Mouse (Mus musculus) hindbrain, embryonic 16.5 days (tissue): ENCODE data around the gene Wdr93. TPM values are rescaled to one million over a fixed set of nuclear protein-coding genes. Genes with fewer than 3 reads are reported as not detected.

Experiments
- ATAC-seq: fragments of 200-750 bp; cut with Nextera tagmentation; 2 replicates; pipeline ENCODE4 v1.8.0; 2017; ENCODE audit warnings: moderate TSS enrichment, moderate library complexity
- H3K27ac ChIP-seq: fragments of 300-500 bp; sonication (generic); 2 replicates; pipeline ENCODE4 v1.5.1; 2014; ENCODE audit warnings: low read depth, mild to moderate bottlenecking, control low read depth, low read length, moderate library complexity
- H3K27me3 ChIP-seq: fragments of 300-500 bp; sonication (generic); replicated peaks from 2 replicates; pipeline ENCODE4 v1.6.1; 2014; ENCODE audit warnings: low read length; ENCODE audit not compliant: control insufficient read depth, insufficient read depth
- H3K36me3 ChIP-seq: fragments of 300-500 bp; sonication (generic); 2 replicates; pipeline ENCODE4 v1.6.1; 2014; ENCODE audit warnings: mild to moderate bottlenecking, low read length, moderate library complexity, mixed read lengths; ENCODE audit not compliant: control insufficient read depth, insufficient read depth
- H3K4me1 ChIP-seq: fragments of 300-500 bp; sonication (generic); 2 replicates; pipeline ENCODE4 v1.6.1; 2014; ENCODE audit warnings: low read depth, low read length; ENCODE audit not compliant: control insufficient read depth, insufficient read depth
- H3K4me2 ChIP-seq: fragments of 300-500 bp; sonication (generic); 2 replicates; pipeline ENCODE4 v1.6.1; 2014; ENCODE audit warnings: mild to moderate bottlenecking, low read length, control low read depth, moderate library complexity
- H3K4me3 ChIP-seq: fragments of 300-500 bp; sonication (generic); 2 replicates; pipeline ENCODE4 v1.5.1; 2014; ENCODE audit warnings: mild to moderate bottlenecking, low read length, control low read depth, moderate library complexity
- H3K9ac ChIP-seq: fragments of 300-500 bp; sonication (generic); 2 replicates; pipeline ENCODE4 v1.6.1; 2014; ENCODE audit warnings: low read depth, mild to moderate bottlenecking, control low read depth, low read length, moderate library complexity
- H3K9me3 ChIP-seq: fragments of 300-500 bp; sonication (generic); 2 replicates; pipeline ENCODE4 v1.6.1; 2014; ENCODE audit warnings: mild to moderate bottlenecking, low read length, moderate library complexity; ENCODE audit not compliant: control insufficient read depth
- WGBS: fragments of 180-500 bp; shearing (Covaris S2); extraction: QIAGEN DNeasy Blood & Tissue Kit; methylation state at CpG from one replicate; pipeline ENCODE4 v1.1.7; 2014; 5-methylcytosine and 5-hydroxymethylcytosine counted together
- polyA plus RNA-seq: library from polyadenylated mRNA; unstranded; fragments of >200 nt; fragmentation: Nextera tagmentation; extraction: Ambion mirVana; gene quantifications from 2 replicates; pipeline ENCODE4 v1.2.1, GENCODE M21; 2015

The Wdr93 gene
- polyA plus RNA-seq, 1 experiment from 2014 or later, result 0.51 TPM

- Histone ChIP-seq H3K4me2 (no peak overlapping the region), H3K27ac (no peak overlapping the region), H3K4me1 (no peaks in the 10 kb centered on the region), H3K4me3 (no peak overlapping the region), H3K36me3 (no peaks in the 10 kb centered on the region), H3K9ac (no peak overlapping the region), H3K9me3 (no peaks in the 10 kb centered on the region), H3K27me3 (no peaks in the 10 kb centered on the region)
- 82% methylated on average over 5 of the region's 5 CpGs for WGBS
- no peak for ATAC-seq
These were observed 18.3 kb downstream of the Wdr93 start for GRCm38 (mm10) chr7:79761124-79761876.

- ATAC-seq, result no peak
- WGBS, result 77% methylated on average over 8 of the region's 8 CpGs
These were observed 19.1 kb downstream of the Wdr93 start for GRCm38 (mm10) chr7:79762106-79762505.

GRCm38 (mm10) chr7:79765991-79766390, 23.0 kb downstream of the Wdr93 start:
- no peak overlapping the region for H3K27ac ChIP-seq
- H3K27me3 ChIP-seq, result no peaks in the 10 kb centered on the region
- no peak overlapping the region for H3K9ac ChIP-seq
- H3K4me1 ChIP-seq, result no peaks in the 10 kb centered on the region
- no peaks in the 10 kb centered on the region for H3K36me3 ChIP-seq
- WGBS, result 47% methylated on average over 1 of the region's 1 CpGs
- H3K4me3 ChIP-seq, result no peak overlapping the region
- H3K9me3 ChIP-seq, result no peaks in the 10 kb centered on the region
- H3K4me2 ChIP-seq, result no peak overlapping the region
- ATAC-seq, result no peak

More at GRCm38 (mm10) chr7:79762106-79762505, 19.1 kb downstream of the Wdr93 start:
- Histone ChIP-seq H3K36me3 (no peaks in the 10 kb centered on the region), H3K9me3 (no peaks in the 10 kb centered on the region), H3K4me1 (no peaks in the 10 kb centered on the region), H3K4me3 (no peak overlapping the region), H3K27ac (no peak overlapping the region), H3K9ac (no peak overlapping the region), H3K27me3 (no peaks in the 10 kb centered on the region), H3K4me2 (no peak overlapping the region)

- H3K4me1 ChIP-seq, result no peaks in the 10 kb centered on the region
- no peak overlapping the region for H3K27ac ChIP-seq
- WGBS, result 84% methylated on average over 3 of the region's 3 CpGs
- H3K27me3 ChIP-seq, result no peaks in the 10 kb centered on the region
- H3K4me3 ChIP-seq, result no peak overlapping the region
- H3K4me2 ChIP-seq, result no peak overlapping the region
- ATAC-seq, result no peak
- H3K9me3 ChIP-seq, result no peaks in the 10 kb centered on the region
- no peaks in the 10 kb centered on the region for H3K36me3 ChIP-seq
- no peak overlapping the region for H3K9ac ChIP-seq
These were observed 26.7 kb downstream of the Wdr93 start for GRCm38 (mm10) chr7:79769664-79770063.

GRCm38 (mm10) chr7:79771561-79772512, 28.9 kb downstream of the Wdr93 start:
- Histone ChIP-seq H3K9ac (no peak overlapping the region), H3K36me3 (no peaks in the 10 kb centered on the region), H3K4me3 (no peak overlapping the region), H3K9me3 (no peaks in the 10 kb centered on the region), H3K4me2 (no peak overlapping the region), H3K4me1 (no peaks in the 10 kb centered on the region), H3K27me3 (no peaks in the 10 kb centered on the region), H3K27ac (no peak overlapping the region)
- 43% methylated on average over 15 of the region's 15 CpGs for WGBS
- ATAC-seq, result no peak

- Histone ChIP-seq H3K27me3 (no peaks in the 10 kb centered on the region), H3K4me1 (no peaks in the 10 kb centered on the region), H3K9me3 (no peaks in the 10 kb centered on the region), H3K9ac (peak overlapping the region; percentile 33; the same call in 1 of the 2 replicates), H3K4me2 (peak overlapping the region; percentile 35), H3K27ac (no peak overlapping the region), H3K4me3 (no peak overlapping the region), H3K36me3 (no peaks in the 10 kb centered on the region)
- ATAC-seq, result peak; percentile 72
- WGBS, result 29% methylated on average over 16 of the region's 16 CpGs
These were observed 38.0 kb downstream of the Wdr93 start for GRCm38 (mm10) chr7:79780647-79781626.

GRCm38 (mm10) chr7:79781826-79782515, 39.0 kb downstream of the Wdr93 start:
- WGBS, result 79% methylated on average over 11 of the region's 11 CpGs
- Histone ChIP-seq H3K4me3 (no peak overlapping the region), H3K4me1 (no peaks in the 10 kb centered on the region), H3K27me3 (no peaks in the 10 kb centered on the region), H3K4me2 (no peak overlapping the region), H3K36me3 (no peaks in the 10 kb centered on the region), H3K9ac (no peak overlapping the region), H3K27ac (no peak overlapping the region), H3K9me3 (no peaks in the 10 kb centered on the region)
- no peak for ATAC-seq

GRCm38 (mm10) chr7:79782516-79782855, 39.5 kb downstream of the Wdr93 start:
- no peak overlapping the region for H3K4me2 ChIP-seq
- H3K27ac ChIP-seq, result no peak overlapping the region
- H3K27me3 ChIP-seq, result no peaks in the 10 kb centered on the region
- H3K9ac ChIP-seq, result no peak overlapping the region
- H3K9me3 ChIP-seq, result no peaks in the 10 kb centered on the region
- H3K36me3 ChIP-seq, result no peaks in the 10 kb centered on the region
- H3K4me3 ChIP-seq, result no peak overlapping the region
- 66% methylated on average over 2 of the region's 2 CpGs for WGBS
- H3K4me1 ChIP-seq, result no peaks in the 10 kb centered on the region
- no peak for ATAC-seq
